Mouse (Mus musculus) kidney, postnatal 10 days (tissue): ENCODE results near the gene Vmn1r219.
"Not testable (repeated sequence)": the region's sequence is repeated elsewhere in the genome, so short reads cannot be mapped to it uniquely, and the experiment has no call there.

ENCODE experiments used
- DNase-seq: peaks from one replicate; pipeline ENCODE4 v3.0.0; 2021; ENCODE audit warnings: mixed read lengths

Gene Vmn1r219

DNA sequence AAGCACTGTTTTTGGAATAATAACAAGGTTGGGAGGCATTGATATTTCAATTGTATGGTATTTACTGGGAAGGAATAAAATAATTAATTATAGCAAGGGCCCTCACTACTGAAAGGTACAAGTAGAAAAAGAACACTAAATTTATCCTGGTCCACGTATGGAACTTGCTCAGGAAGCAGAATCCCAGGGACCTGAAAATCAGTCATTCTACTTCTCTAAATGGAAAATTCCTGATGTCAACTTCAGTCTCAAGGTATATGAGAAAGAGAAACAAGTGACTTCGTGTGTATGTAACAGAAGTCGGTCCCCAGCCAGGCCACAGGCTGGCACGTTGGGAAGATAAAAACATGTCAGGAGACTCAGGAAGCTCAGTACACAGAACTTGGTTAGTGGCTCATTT lies at the start of gene Vmn1r219:
TSS of gene Vmn1r219 (plus strand) at position 301 of the 400 bp plus-strand sequence.
- DNase-seq = no peak

DNA sequence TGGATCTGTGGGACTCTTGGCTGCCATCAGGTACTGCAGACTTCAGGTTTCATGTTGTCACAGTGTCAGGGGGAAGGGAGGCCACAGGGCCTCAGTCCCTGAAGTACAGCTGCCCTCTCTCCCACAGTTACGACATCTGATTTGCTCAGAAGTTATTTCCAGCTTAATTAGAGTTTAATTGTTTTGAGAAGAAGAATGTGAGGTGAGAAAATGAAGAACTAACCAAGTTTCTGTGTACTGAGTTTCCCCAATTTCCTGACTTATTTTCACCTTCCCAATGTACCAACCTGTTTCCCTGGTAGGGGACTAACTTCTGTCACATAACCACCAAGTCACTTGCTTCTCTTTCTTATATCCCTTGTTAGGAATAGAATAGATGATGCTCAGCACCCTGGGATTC lies 41.0 kb upstream of the Vmn1r219 start, which contains the start of gene Vmn1r217:
TSS of gene Vmn1r217 (minus strand) at position 101 of the 400 bp plus-strand sequence.
- not testable (repeated sequence) for DNase-seq

DNA sequence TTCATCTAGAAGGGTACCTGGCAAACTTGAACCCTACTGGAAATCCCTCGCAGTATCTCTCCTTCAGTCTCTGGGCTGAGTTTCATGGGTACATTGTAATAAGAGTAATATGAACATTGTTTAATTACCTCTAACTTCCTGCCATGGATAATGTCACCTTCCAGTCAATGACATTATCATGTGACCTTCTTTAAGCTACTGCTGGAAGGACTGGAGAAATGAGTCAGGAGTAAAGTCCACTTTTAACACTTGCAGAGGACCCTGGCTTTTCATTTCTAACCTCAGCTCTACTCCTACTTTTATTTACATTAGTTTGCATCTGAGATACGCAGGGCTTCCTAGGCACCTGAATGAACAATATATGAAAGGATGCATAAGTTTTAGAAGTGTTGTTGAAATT lies 38.5 kb upstream of the Vmn1r219 start:
- no peak for DNase-seq

DNA sequence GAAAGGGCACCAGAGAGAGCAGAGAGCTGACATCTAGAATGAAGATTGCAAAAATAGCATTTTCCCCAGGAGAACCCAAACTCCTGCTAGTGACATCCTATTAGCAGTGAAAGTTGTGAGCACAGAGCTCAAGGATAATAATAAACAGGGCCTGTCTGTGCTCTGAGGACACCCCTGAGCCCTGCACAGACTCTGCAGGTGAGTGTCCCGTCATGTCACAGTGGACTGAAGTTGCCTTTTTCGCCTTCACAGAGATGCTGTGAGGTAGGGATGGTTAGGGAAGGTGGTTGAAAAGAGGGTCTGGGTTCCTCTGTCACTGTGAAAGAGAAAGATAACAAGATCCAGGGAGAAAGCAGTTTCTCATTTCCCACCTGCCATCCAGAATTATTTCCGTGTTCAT lies 26.0 kb upstream of the Vmn1r219 start, which contains the start of gene Vmn1r218:
TSS of gene Vmn1r218 (plus strand) at position 57 of the 400 bp plus-strand sequence.
- DNase-seq = no peak

DNA sequence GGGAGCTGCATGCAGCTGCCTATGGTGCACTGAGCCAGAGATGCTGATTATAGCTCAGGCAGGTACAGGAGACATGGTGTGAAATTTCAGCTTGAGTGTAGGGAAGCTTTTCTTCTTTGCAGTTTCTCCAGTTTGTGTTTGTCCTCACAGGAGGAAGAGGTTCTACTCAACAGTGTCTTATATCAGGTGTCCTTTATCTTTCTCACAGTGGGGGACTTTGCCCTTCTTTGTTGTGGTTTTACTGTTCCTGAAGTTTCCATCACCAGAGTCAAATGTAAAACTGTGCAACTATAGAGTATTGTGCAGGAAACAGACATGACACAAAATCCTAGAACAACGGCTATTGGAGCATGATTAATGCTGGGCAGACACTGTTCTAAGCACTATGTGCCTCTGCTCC lies 25.6 kb upstream of the Vmn1r219 start:
- no peak for DNase-seq

DNA sequence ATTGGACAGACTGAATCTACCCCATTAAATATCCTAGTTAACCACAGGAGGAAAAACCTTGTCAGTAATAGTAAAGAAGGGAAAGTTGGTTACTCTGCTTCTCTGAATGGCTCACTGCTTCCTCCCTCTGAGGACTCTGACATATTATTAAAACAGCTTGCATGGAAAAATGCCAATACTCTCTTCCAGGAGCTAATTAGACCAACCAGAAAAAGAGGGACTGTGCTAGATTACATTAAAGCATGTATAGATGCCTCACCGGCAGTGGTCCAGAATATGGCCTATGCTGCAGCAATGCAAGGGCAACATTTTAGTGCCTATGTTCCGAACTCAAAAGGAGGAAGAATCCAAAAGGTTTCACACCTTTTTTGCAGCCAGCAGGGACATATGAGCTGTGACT lies 20.2 kb upstream of the Vmn1r219 start:
- no peak for DNase-seq

DNA sequence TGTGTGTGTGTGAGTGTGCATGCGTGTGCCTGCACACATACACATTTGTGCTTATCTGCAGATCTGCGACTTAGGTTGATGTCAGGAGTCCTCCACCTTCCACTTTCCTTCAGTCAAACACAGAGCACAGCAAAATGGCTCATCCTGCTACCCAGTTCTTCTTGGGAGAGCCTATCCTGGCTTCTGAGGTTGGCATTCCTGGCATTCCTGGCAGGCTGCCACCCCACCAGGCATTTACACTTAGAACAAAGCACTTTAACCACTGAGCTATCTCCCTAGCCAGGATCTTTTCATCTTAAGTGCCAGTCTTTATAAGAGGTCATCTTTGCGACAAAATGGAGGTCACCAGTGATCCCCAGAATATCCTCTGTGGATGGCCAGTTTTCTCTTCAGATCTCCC lies 1.3 kb upstream of the Vmn1r219 start:
- DNase-seq = peak; percentile 50

DNA sequence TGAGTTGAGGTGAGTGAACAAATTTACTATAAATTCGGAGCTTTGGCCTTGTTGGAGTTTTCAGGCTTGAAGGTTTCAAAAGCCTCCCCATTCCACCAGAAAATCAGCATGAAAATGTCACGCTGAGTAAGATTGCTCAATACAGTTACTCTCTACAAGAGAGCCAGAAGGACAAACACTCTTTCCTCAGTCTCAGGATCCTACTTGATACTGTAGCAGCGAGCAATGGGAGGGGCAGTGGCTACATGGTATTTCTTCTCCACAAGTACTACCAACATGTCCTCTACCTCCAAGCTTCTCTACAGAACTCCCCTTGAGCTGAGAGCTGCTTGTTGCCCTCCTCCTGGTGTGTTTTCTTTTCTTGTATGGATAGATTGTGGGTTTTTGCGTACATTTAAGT lies 7.4 kb downstream of the Vmn1r219 start:
- not testable (repeated sequence) for DNase-seq

DNA sequence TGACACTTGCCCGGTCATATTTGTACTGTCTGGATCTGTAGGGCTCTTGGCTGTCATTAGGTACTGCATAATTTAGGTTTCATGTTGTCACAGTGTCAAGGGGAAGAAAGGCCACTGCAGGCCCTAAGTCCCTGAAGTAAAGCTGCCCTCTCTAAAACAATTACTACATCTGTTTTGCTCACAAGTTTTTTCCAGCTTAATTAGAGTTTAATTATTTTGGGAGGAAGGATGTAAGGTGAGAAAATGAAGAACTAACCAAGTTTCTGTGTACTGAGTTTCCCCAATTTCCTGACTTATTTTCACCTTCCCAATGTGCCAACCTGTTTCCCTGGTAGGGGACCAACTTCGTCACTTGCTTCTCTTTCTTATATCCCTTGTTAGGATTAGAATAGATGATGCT lies 28.8 kb downstream of the Vmn1r219 start, which contains the start of gene Vmn1r220:
TSS of gene Vmn1r220 (minus strand) at position 101 of the 400 bp plus-strand sequence.
- DNase-seq = no peak

DNA sequence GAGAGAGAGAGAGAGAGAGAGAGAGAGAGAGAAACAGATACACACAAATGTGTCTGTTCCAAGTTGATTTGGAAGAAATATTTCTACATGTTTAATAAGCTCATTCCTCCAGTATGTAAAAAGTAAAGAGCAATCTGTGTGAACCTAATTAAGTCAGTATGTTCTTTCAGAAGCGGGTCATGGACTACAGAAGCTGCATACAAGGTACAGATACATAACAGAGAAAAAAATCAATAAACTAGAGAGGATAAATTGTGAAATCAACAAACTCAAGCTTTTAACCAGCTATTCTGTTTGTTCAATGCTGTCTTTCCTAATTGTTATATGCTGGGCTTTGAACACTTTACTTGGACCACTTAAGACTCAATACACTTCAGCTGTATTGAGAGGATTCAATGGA lies 44.8 kb downstream of the Vmn1r219 start:
- DNase-seq = not testable (repeated sequence)

DNA sequence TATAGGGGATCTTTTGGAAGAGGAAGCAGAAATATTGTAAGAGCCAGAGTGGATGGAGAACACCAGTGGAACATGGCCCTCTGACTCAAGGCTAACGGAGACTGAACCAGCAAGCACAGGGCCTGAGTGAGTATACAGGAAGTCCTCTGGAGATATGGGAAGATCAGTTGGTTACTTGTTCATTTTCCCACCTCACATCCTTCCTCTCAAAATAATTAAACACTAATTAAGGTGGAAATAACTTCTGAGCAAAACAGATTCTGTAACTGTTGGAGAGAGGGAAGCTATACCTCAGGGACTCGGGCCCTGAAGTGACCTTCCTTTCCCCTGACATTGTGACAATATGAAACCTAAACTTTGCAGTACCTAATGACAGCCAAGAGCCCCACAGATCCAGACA lies 54.7 kb downstream of the Vmn1r219 start, which contains the start of gene Vmn1r221:
TSS of gene Vmn1r221 (plus strand) at position 301 of the 400 bp plus-strand sequence.
- not testable (repeated sequence) for DNase-seq
